Mouse (Mus musculus) lung, adult 2 months (tissue): ENCODE measurements around the gene Lrrc66.
A peak's percentile ranks its signal among the peaks of the same experiment; 100 is the strongest.

Source experiments
- CTCF ChIP-seq: fragments of 200-500 bp; IDR thresholded peaks from 2 replicates; pipeline ENCODE4 v1.5.1; 2011; ENCODE audit warnings: mild to moderate bottlenecking, low read length, control low read depth; ENCODE audit not compliant: insufficient read depth
- POLR2A ChIP-seq: fragments of 200-500 bp; IDR thresholded peaks from 2 replicates; pipeline ENCODE4 v1.6.1; 2011; ENCODE audit warnings: low read depth, mild to moderate bottlenecking, control low read depth, low read length, borderline replicate concordance; ENCODE audit errors: extremely low read depth

DNA sequence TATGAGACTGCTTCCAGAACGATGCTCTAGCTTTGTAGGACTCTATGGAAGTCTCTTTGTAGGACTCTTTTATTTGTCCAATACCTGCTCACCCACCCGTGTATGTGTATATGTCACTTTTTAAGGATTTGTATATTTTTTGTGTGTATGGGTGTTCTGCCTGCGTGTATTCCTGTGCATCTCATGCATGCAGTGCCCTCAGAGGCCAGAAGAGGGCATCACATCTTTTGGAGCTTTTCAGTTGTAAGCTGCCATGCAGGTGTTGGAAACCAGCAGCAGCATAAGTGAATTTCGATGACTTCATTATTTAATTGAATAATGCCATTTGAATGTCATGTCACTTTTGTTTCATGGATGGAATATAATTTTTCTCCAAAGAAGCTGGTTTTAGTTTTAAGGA lies 9.8 kb upstream of the Lrrc66 start:
- TF ChIP-seq CTCF = peak; percentile 45
- TF ChIP-seq POLR2A = no peak
